Mouse (Mus musculus) MEL-GATA-1-ER (cell line): ENCODE measurements at regions not wholly inside any gene's neighbourhood (a gene's known extent, or its start where the extent isn't known, plus 50 kb on each side); places are given as distances from the start of the nearest gene placed in this dataset.

ENCODE experiments used
- DNase-seq: peaks from one replicate; pipeline ENCODE4 v3.0.0-alpha.2; 2012; ENCODE audit warnings: low read depth; ENCODE audit errors: extremely low read depth

- DNase-seq: no peak
Observed at GRCm38 (mm10) chr2:57909706-57910105, 88.0 kb upstream of the Galnt5 start.

- DNase-seq: no peak
Observed at GRCm38 (mm10) chr2:57916375-57917023, 81.2 kb upstream of the Galnt5 start.

- DNase-seq: no peak
Observed at GRCm38 (mm10) chr2:57917721-57918120, 80.0 kb upstream of the Galnt5 start.

- DNase-seq: peak; percentile 12
Observed at GRCm38 (mm10) chr2:57919102-57919731, 78.5 kb upstream of the Galnt5 start.

- DNase-seq: no peak
Observed at GRCm38 (mm10) chr2:57934062-57934822, 63.4 kb upstream of the Galnt5 start.
